Mouse (Mus musculus): ENCODE measurements around the gene Fam110a. TPM values are rescaled to one million over a fixed set of nuclear protein-coding genes. Genes with fewer than 3 reads are reported as not detected.
A peak's percentile ranks its signal among the peaks of the same experiment; 100 is the strongest.

The Fam110a gene
- total RNA-seq, 1 experiment from 2014 or later = 5.5 TPM

DNA sequence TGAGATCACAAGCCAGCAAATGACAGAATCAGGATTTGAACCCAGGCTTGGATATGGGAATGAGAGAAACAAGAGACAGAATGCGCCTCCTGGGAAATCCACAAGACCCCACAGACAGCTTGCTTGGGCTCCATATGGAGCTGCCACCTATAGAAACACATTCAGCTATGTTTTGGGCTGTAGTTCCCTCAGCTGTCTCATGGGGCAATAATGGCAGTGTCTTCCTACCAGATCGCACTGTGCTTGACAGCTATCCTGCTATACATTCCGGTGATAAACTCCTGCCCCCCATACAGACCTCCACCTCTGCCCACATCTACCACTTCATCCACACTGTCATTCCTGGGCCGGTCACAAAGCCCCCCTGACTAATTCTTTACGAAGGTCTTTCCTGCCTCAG lies 4.7 kb downstream of the Fam110a start:
- no peak for ATAC-seq (replicated peaks; ENCODE audit: insufficient number of reproducible peaks, low FRiP score, low TSS enrichment, poor library complexity, severe bottlenecking)

DNA sequence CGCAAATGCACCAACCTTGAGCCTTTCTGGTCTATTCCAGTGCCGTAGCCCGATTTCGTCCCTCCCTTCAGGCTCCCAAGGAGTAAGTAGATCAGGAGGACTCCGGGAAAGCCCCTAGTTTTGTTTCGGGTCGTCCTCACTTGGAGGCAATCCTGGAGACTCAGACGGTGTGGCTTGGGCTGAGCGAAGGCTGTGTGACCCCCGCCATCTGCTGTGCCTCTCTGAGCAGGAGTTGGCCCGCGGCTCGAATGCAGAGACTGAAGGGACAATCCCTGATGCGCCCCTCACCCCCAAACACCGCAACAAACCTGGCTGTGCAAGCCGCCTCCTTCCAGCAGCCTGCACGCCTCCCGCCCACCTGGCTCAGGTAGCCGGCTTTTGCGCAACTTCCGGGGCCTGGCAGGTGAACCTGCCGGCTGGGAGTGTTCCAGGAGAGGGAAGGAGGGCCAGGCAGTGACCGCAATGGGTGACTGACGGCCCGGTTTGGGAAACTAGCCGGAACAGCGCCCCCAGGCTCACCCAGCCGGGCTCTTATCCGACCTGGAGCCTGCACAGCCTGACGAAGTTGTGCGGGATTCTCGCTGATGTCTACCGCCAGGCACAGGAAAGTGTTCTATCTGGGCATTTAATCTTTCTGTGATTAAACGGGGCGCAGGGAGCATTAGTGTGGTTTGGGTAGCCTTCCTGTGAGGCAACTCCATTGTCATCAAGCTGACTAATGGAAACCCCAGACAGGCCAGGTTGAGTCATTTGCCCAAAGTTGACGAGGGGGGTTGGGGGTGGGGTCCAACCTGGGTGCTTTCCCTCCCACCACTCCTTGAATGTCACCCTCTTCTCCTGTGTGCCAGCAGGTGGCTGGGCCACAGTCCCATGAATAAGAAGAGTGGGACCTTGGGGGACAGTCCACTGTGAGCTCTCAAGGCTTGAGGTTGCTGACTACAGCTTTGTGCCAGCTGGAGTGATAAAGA lies 6.1 kb downstream of the Fam110a start:
- no peak for ATAC-seq (replicated peaks; ENCODE audit: insufficient number of reproducible peaks, low FRiP score, low TSS enrichment, poor library complexity, severe bottlenecking)

DNA sequence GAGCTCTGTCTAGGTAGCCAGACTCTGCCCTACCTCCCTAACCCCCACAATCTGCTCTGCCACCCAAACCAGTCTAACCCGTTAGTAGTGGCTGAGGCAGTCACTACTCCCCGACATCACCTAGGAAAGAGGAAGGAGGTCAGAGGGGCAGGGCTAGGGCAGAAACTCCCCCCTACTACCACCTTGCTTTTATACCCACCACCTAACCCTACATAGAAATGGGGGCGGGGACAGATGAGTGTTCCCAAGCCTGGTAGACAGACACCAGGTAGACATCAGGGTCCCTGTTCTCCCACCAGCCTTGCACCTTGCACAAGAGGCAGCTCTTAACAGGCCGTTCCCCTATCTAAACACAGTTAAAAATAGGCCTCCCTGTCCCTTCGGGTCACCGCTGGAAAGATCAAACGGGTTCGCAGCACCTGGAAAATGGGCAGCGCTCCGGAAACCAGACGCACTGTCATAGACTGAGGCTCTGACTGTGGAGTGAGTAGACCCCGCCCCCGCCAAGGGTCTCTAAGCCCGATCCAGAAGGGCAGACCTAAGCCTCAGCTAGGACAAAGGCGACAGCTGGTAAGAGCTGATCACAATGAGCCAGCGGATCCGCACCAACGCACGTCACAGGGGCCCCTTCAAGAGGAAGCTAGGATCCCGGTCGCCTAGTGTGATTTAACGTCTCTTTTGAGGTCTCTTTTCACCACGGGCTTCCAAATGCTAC lies 7.0 kb downstream of the Fam110a start:
- ATAC-seq (replicated peaks; ENCODE audit: insufficient number of reproducible peaks, low FRiP score, low TSS enrichment, poor library complexity, severe bottlenecking) = peak; percentile 30

DNA sequence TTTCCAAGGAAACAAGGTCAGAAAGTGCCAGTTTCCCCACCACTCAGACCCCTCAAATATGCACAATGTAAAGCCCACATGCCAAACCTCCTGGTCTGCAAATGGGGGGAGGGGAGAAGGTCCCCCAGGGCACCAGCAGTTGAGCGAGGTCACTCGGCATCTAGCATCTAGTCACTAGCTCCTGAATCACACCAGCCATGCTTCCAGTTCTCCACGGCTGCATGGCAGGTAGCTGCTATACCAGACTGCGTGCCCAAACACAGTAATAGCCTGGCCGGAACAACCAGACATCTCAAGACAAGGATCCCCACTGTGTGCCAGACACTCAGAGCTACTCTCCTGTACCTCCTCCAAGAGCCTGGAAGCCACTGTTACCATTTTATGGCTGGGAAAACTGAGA lies 8.3 kb downstream of the Fam110a start:
- ATAC-seq (replicated peaks; ENCODE audit: insufficient number of reproducible peaks, low FRiP score, low TSS enrichment, poor library complexity, severe bottlenecking) = no peak

DNA sequence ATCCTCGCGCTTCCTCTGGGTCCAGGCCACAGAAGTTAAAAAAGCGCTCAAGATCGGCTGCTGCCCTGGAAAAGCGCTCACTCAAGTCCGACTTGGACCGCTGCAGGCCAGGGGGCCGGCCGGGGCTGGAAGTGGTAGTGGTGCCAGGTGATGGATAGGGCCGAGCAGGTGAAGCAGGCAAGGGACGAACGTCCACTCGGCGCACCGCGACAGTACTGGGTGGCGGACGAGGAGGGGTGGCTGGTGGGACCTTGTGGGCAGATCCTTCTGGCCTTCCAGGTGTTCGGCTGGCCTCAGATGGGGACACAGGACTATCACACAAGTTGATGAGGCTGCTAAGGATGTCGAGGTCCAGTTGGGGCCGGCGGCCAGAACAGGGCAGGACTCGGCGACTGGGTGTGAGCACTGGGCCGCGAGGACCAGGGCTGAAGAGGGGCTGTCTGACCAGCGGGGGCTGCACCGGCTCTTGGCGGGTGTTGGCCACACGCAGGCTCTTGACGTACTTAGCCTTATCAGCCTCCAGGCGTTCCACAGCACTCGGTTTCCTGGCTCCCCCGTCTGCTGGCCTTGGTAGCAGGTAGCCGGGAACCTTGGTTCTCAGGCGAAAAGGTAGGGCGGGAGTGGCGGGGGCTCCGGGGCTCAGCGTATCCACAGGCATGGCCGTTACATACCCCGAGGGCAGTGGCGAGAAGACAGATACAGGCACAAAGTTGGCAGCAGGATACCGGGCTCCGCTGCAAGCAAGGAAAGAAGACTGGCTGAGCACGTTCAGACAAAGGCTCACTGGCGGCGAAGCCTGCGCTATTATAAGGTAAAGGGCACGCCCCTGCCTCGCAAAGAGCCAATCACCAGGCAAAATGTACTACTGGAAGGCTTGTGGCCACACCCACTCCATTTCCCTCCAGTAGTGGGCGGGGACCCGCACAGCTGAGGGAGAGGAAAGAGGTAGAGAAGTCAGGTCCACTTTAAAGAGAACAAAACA lies 9.5 kb downstream of the Fam110a start:
- peak; percentile 69 for ATAC-seq (replicated peaks; ENCODE audit: insufficient number of reproducible peaks, low FRiP score, low TSS enrichment, poor library complexity, severe bottlenecking)

DNA sequence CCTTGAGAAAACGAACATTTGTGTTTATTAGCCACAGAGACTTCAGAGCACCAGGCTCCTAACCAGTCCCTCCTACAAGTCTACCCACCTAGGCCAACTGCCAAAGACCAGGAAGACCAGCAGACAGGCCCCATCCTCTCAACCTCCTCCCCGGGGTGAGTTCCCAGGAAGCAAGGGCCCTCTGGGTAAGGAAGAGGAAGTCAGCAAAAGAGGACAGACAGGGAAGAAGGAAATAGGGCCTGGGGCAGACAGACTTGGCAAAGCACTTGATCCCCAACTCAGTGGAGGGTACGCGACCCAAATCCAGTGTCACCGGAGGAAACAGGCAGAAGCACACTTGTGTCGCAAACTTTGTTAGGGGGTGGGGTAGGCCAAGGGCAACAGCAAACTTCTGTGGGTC lies 10.6 kb downstream of the Fam110a start:
- ATAC-seq (replicated peaks; ENCODE audit: insufficient number of reproducible peaks, low FRiP score, low TSS enrichment, poor library complexity, severe bottlenecking) = no peak

DNA sequence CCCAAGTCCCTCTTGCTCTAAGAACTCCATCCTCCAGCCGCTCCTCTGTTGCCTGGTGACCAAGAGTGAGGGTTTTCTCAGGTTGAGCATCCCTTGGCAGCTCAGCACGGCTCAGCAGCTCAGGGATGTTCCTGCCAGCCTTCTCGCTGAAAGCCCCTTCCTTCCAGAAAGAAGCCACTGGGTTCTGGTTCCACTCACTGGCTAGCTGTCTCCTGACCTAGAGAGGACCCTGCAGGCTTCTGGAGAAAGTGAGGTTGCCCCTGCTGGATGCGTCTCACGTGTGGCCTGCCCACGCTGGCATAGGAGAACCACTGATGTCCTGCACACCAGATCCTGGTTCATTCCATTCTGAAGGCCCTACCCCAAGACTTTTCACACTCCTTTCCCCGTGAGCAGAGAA lies 11.0 kb downstream of the Fam110a start:
- ATAC-seq (replicated peaks; ENCODE audit: insufficient number of reproducible peaks, low FRiP score, low TSS enrichment, poor library complexity, severe bottlenecking) = no peak

DNA sequence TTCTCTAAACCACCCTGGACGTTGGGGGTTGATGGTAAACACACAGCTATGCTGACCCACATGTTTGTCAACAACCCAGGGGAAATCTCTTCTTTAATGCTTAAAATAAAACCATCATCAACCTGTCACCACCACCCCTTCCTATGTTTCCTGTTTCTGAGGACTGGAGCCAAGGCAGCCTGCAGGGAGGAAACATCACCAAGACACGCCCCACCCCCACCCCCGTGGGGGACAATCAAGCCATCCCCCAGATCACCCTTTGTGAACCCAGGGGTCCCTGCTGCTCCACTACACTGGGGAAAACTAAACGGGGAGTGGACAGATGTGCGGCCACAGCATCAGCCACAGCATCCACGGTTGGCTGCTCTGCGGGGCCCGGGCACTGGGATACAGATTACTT lies 11.6 kb downstream of the Fam110a start:
- no peak for ATAC-seq (replicated peaks; ENCODE audit: insufficient number of reproducible peaks, low FRiP score, low TSS enrichment, poor library complexity, severe bottlenecking)

DNA sequence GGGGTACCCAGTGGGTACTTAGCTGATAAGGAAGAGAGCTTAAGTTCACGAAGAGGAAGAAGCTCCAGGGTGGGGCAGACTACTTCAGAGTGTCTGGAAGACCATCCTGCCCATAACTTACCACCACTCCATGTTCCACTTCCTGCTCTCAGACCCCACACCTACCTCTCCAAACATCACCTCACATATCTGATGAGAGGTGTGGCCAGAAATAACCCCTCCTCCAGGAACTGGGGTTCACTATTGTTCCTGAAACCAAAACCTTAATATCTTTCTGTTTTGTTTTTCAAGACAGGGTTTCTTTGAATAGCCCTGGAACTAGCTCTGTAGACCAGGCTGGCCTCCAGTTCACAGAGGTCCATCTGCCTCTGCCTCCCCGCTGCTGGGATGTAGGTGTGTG lies 12.2 kb downstream of the Fam110a start:
- no peak for ATAC-seq (replicated peaks; ENCODE audit: insufficient number of reproducible peaks, low FRiP score, low TSS enrichment, poor library complexity, severe bottlenecking)

DNA sequence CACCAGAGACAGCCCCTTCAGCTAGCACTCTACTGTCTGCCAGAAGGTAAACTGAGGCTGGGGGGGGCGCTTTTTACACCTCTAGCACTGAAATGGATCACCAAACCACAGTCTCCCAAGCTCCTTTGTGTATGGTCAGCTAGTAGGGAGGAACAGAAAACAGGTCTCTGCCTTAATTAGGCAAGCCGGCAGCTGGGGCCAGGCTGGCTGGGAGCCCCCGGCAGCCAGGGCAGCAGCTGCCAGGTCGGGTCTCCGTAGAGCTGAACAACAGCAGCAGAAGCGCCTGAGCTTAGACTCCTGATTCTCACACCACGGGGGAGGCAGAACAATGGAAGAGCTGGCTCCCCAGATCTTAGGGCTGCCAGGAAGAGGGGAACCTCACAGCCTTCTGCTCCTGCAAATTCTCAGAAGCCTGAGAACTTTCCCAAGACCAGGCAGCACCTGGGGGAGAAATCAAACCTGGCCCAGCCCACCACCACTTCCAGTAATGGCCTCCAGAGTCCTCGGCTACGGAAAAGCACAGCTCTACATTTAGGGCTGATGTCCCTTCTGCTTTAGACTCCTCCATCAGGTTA lies 12.8 kb downstream of the Fam110a start:
- ATAC-seq (replicated peaks; ENCODE audit: insufficient number of reproducible peaks, low FRiP score, low TSS enrichment, poor library complexity, severe bottlenecking) = no peak

DNA sequence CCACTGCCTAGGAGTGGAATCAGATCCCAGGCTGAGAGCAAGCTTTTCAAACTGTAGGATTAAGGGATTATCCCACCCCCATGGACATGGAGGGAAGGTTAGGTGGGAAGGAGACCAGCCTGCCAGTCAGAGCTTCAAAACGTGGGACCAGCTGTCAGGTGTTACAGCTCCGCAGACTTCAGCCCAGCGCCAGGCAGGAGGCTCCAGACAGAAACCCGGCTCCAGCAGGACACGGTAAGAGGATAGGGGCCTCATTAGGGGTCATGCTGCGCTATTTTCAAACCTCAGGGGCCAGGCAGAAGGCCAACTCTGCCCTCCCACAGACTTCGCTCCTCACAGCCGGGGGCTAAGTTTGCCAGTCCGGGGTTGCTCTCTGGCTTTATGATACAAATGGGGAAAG lies 16.0 kb downstream of the Fam110a start:
- no peak for ATAC-seq (replicated peaks; ENCODE audit: insufficient number of reproducible peaks, low FRiP score, low TSS enrichment, poor library complexity, severe bottlenecking)

DNA sequence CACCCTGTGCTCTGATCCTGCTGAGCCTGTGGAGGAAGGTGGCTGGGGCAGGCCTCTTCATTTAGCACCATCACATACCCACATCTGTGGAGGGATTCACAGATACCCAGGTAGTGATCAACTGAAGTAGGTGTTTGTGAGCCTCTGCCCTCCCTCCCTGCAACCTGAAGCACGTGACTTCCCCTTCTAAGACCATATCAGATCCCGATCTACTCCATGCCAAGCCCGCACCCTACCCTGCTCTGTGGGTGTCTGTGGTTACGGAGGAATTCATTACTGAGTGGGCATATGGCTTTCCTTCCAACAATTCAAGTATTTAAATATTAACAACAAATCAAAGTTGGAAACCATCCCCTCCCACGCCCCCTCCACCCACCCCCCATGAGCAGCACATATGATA lies 16.7 kb downstream of the Fam110a start:
- ATAC-seq (replicated peaks; ENCODE audit: insufficient number of reproducible peaks, low FRiP score, low TSS enrichment, poor library complexity, severe bottlenecking) = no peak

DNA sequence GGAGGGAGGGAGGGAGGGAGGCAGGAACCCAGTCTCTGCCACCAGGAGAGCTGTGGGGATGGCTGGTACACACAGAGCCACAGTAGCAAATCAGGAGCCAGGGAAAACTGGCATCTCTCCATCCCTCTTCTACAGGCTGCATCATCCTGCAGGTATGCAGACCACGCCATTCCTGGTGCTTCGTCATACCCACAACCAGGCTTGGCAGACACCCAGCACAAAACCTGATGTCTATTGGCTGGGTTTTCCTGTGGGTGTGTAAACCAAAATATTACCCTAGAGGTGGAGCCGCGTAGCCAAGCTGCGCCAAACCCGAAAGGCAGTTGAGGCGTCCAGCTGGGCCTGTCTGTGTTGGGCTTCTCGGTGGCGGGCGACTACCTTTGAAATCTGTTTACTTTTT lies 17.5 kb downstream of the Fam110a start:
- no peak for ATAC-seq (replicated peaks; ENCODE audit: insufficient number of reproducible peaks, low FRiP score, low TSS enrichment, poor library complexity, severe bottlenecking)

DNA sequence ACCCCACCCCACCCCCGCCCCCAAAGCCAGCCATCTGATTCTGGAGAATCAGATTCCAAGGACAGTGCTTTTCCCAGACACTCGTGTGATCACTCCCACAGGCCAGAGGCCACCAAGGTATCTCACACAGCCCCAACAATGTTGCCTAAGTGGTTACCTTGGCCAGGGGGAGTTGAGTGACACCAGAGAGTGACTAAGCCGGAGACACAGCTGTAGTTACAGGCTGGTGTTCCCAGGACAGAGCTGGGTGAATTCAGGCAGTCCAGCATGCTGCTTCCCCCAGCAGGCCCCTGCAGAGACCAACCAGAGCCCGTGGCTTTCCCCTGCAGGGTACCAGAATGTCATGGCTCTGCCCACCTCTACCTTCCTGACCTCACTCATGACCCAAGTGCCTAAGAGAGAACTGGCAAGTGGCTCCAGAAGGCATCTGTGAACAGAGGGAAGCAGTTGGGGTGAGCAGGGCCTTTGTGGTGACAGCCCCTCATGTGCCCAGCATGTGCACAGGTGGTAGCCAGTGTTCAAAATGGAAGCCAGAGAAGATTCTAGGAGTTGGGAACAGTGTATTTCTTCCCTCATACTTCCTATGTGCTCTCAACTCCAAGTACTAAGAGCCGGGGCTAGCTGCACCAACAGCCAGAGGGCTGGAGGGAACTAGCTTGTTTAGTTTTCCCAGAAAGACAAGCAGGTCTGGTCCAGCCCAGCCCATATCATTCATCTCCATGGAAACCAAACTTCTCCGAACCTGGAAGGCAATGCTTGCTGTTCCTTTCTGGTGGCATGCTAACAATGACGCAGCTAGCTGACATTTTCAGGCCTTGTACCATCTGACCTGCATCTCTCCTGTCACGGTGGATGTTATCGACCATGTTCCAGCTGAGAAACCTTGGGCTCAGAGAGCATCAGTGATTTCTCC lies 18.5 kb downstream of the Fam110a start:
- no peak for ATAC-seq (replicated peaks; ENCODE audit: insufficient number of reproducible peaks, low FRiP score, low TSS enrichment, poor library complexity, severe bottlenecking)

DNA sequence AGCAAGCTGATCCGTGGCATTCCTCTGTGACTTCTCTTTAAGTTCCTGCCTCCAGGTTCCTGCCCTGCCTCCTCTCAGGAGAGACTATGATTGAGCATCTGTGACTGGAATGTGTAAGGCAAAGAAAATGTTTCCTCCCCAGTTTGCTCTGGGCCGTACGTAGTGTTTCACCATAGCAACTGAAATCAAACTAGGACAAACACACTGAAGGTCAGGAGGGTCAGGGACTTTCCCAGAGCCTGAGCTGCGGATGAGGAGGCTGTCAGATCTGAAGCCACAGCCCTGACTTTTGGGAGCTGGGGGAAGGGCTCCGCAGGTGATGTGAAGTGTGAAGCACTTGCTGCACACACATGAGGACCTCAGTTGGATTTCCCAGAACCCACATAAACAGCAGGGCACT lies 20.7 kb downstream of the Fam110a start:
- no peak for ATAC-seq (replicated peaks; ENCODE audit: insufficient number of reproducible peaks, low FRiP score, low TSS enrichment, poor library complexity, severe bottlenecking)

DNA sequence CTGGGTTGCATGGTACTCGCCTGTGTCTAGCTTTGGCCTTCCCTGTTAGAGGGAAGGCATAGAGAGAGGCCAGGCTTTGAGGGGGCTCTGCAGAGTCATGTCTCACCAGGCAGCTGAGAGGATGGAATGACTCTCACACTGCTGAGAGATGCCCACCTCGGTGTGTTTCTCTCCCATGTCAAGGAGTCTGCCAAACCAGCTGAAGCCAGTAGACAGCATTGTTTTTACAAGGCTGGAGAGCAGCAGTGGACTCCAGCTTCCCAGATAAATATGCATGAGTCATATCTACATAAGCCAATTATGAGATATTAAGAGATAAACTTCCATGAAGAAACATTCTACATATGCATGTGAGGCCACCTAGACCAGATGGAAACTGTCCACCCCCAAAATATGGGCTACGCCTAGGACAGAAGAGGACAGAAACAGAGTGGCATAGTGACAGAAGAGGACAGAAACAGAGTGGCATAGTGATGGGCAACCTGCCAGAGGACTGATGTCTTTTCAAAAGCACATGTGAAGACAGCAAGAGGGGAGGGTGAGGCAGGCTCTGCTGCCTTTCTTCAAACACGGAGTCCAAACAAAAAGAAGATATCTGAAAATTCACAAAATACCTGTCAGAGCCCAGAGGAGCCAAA lies 23.4 kb downstream of the Fam110a start:
- no peak for ATAC-seq (replicated peaks; ENCODE audit: insufficient number of reproducible peaks, low FRiP score, low TSS enrichment, poor library complexity, severe bottlenecking)

DNA sequence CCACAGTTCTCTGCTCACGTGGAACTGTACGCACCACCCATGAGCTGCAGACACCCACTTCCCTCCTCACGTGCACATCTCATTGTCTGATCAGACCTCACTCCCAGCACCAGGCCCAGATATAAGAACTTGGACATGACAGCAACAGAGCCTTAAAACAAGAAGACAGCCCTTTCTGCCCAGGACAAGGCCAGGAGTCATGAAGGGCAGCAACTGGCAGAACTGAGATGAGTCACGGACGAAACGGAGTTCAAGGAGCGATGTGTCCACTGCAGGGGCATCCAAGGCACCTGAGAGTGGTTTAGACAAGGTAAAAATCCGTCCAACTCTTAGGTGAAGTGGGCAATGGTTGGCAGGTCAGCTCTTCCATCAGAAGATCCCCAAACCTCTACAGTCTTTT lies 26.4 kb downstream of the Fam110a start:
- ATAC-seq (replicated peaks; ENCODE audit: insufficient number of reproducible peaks, low FRiP score, low TSS enrichment, poor library complexity, severe bottlenecking) = no peak
